Mouse (Mus musculus): ENCODE measurements at regions not wholly inside any gene's neighbourhood (a gene's known extent, or its start where the extent isn't known, plus 50 kb on each side); places are given as distances from the start of the nearest gene placed in this dataset.
"Not testable (repeated sequence)": the region's sequence is repeated elsewhere in the genome, so short reads cannot be mapped to it uniquely, and the experiment has no call there.

GRCm38 (mm10) chr6:6384441-6384840, 167.5 kb upstream of the Slc25a13 start:
- Histone ChIP-seq H3K4me3 (no peak overlapping the region), H3K4me1 (peaks cover 6% of the 10 kb centered on the region; the same call in 1 of the 2 replicates), H3K27ac (no peak overlapping the region), H3K36me3 (no peaks in the 10 kb centered on the region), H3K9ac (no peak overlapping the region), H3K4me2 (replicated peaks) (no peak overlapping the region), H3K9me3 (no peaks in the 10 kb centered on the region), H3K27me3 (replicated peaks) (no peaks in the 10 kb centered on the region)
- 75% methylated on average over 6 of the region's 6 CpGs for WGBS
- no peak for ATAC-seq (ENCODE audit: low FRiP score, low read depth)

- H3K4me3 ChIP-seq = no peak overlapping the region
- no peak overlapping the region for H3K4me2 ChIP-seq (replicated peaks)
- no peaks in the 10 kb centered on the region for H3K9me3 ChIP-seq
- no peak for ATAC-seq (ENCODE audit: low FRiP score, low read depth)
- H3K4me1 ChIP-seq = no peaks in the 10 kb centered on the region
- no peak overlapping the region for H3K27ac ChIP-seq
- no peaks in the 10 kb centered on the region for H3K27me3 ChIP-seq (replicated peaks)
- no peak overlapping the region for H3K9ac ChIP-seq
- 87% methylated on average over 3 of the region's 3 CpGs for WGBS
- no peaks in the 10 kb centered on the region for H3K36me3 ChIP-seq
Measured at GRCm38 (mm10) chr6:6372421-6372820, 155.4 kb upstream of the Slc25a13 start.

- Histone ChIP-seq H3K36me3 (no peaks in the 10 kb centered on the region), H3K4me3 (no peak overlapping the region), H3K27ac (no peak overlapping the region), H3K9ac (no peak overlapping the region), H3K9me3 (no peaks in the 10 kb centered on the region), H3K27me3 (replicated peaks) (no peaks in the 10 kb centered on the region), H3K4me1 (no peaks in the 10 kb centered on the region), H3K4me2 (replicated peaks) (no peak overlapping the region)
- ATAC-seq (ENCODE audit: low FRiP score, low read depth) = no peak
- WGBS = 76% methylated on average over 5 of the region's 5 CpGs
Measured at GRCm38 (mm10) chr6:6371444-6372093, 154.6 kb upstream of the Slc25a13 start.

- 72% methylated on average over 4 of the region's 4 CpGs for WGBS
- no peaks in the 10 kb centered on the region for H3K27me3 ChIP-seq (replicated peaks)
- H3K4me1 ChIP-seq = no peaks in the 10 kb centered on the region
- no peak overlapping the region for H3K27ac ChIP-seq
- H3K9ac ChIP-seq = no peak overlapping the region
- H3K4me2 ChIP-seq (replicated peaks) = no peak overlapping the region
- H3K4me3 ChIP-seq = no peak overlapping the region
- ATAC-seq (ENCODE audit: low FRiP score, low read depth) = no peak
- H3K36me3 ChIP-seq = no peaks in the 10 kb centered on the region
- no peaks in the 10 kb centered on the region for H3K9me3 ChIP-seq
Measured at GRCm38 (mm10) chr6:6364037-6364436, 147.1 kb upstream of the Slc25a13 start.

- Histone ChIP-seq H3K9me3 (no peaks in the 10 kb centered on the region), H3K4me2 (replicated peaks) (no peak overlapping the region), H3K27me3 (replicated peaks) (no peaks in the 10 kb centered on the region), H3K9ac (no peak overlapping the region), H3K27ac (no peak overlapping the region), H3K4me3 (no peak overlapping the region), H3K4me1 (no peaks in the 10 kb centered on the region), H3K36me3 (no peaks in the 10 kb centered on the region)
- WGBS = 82% methylated on average over 4 of the region's 4 CpGs
- no peak for ATAC-seq (ENCODE audit: low FRiP score, low read depth)
Measured at GRCm38 (mm10) chr6:6362678-6363354, 145.8 kb upstream of the Slc25a13 start.

- H3K36me3 ChIP-seq; H3K9ac ChIP-seq; ATAC-seq (ENCODE audit: low FRiP score, low read depth); H3K9me3 ChIP-seq; H3K27me3 ChIP-seq (replicated peaks); H3K4me1 ChIP-seq; H3K4me3 ChIP-seq; H3K27ac ChIP-seq; H3K4me2 ChIP-seq (replicated peaks): not testable (repeated sequence)
Measured at GRCm38 (mm10) chr6:6361181-6361580, 144.2 kb upstream of the Slc25a13 start.

- peak; percentile 65; the same call in 1 of the 2 replicates for ATAC-seq (ENCODE audit: low FRiP score, low read depth)
- Histone ChIP-seq H3K4me1 (no peaks in the 10 kb centered on the region), H3K27me3 (replicated peaks) (no peaks in the 10 kb centered on the region), H3K9me3 (no peaks in the 10 kb centered on the region), H3K4me2 (replicated peaks) (no peak overlapping the region), H3K9ac (no peak overlapping the region), H3K27ac (no peak overlapping the region), H3K36me3 (no peaks in the 10 kb centered on the region), H3K4me3 (no peak overlapping the region)
- WGBS = 49% methylated on average over 2 of the region's 2 CpGs
Measured at GRCm38 (mm10) chr6:6357477-6357876, 140.5 kb upstream of the Slc25a13 start.

- Histone ChIP-seq H3K4me2 (replicated peaks) (no peak overlapping the region), H3K9ac (no peak overlapping the region), H3K4me3 (no peak overlapping the region), H3K27me3 (replicated peaks) (no peaks in the 10 kb centered on the region), H3K4me1 (no peaks in the 10 kb centered on the region), H3K36me3 (no peaks in the 10 kb centered on the region), H3K27ac (no peak overlapping the region), H3K9me3 (no peaks in the 10 kb centered on the region)
- WGBS = 78% methylated on average over 6 of the region's 6 CpGs
- ATAC-seq (ENCODE audit: low FRiP score, low read depth) = no peak
Measured at GRCm38 (mm10) chr6:6356967-6357366, 140.0 kb upstream of the Slc25a13 start.

- Histone ChIP-seq H3K4me3 (no peak overlapping the region), H3K27me3 (replicated peaks) (no peaks in the 10 kb centered on the region), H3K4me1 (no peaks in the 10 kb centered on the region), H3K27ac (no peak overlapping the region), H3K9ac (no peak overlapping the region), H3K9me3 (no peaks in the 10 kb centered on the region), H3K4me2 (replicated peaks) (no peak overlapping the region), H3K36me3 (no peaks in the 10 kb centered on the region)
- ATAC-seq (ENCODE audit: low FRiP score, low read depth) = peak; percentile 56; the same call in 1 of the 2 replicates
- 61% methylated on average over 8 of the region's 8 CpGs for WGBS
Measured at GRCm38 (mm10) chr6:6335251-6335650, 118.3 kb upstream of the Slc25a13 start.

GRCm38 (mm10) chr6:6330271-6330670, 113.3 kb upstream of the Slc25a13 start:
- Histone ChIP-seq H3K27me3 (replicated peaks) (no peaks in the 10 kb centered on the region), H3K4me2 (replicated peaks) (no peak overlapping the region), H3K9ac (no peak overlapping the region), H3K9me3 (peaks cover 13% of the 10 kb centered on the region), H3K4me3 (no peak overlapping the region), H3K27ac (no peak overlapping the region), H3K4me1 (no peaks in the 10 kb centered on the region), H3K36me3 (no peaks in the 10 kb centered on the region)
- 100% methylated on average over 1 of the region's 1 CpGs for WGBS
- no peak for ATAC-seq (ENCODE audit: low FRiP score, low read depth)

- Histone ChIP-seq H3K27ac (no peak overlapping the region), H3K36me3 (no peaks in the 10 kb centered on the region), H3K4me2 (replicated peaks) (no peak overlapping the region), H3K4me3 (no peak overlapping the region), H3K4me1 (no peaks in the 10 kb centered on the region), H3K9ac (no peak overlapping the region), H3K27me3 (replicated peaks) (no peaks in the 10 kb centered on the region), H3K9me3 (peaks cover 13% of the 10 kb centered on the region)
- ATAC-seq (ENCODE audit: low FRiP score, low read depth) = no peak
- 65% methylated on average over 1 of the region's 1 CpGs for WGBS
Measured at GRCm38 (mm10) chr6:6325516-6325915, 108.5 kb upstream of the Slc25a13 start.

GRCm38 (mm10) chr6:6316725-6317124, 99.8 kb upstream of the Slc25a13 start:
- Histone ChIP-seq H3K9me3 (no peaks in the 10 kb centered on the region), H3K36me3 (no peaks in the 10 kb centered on the region), H3K9ac (no peak overlapping the region), H3K4me1 (no peaks in the 10 kb centered on the region), H3K27me3 (replicated peaks) (no peaks in the 10 kb centered on the region), H3K4me3 (no peak overlapping the region), H3K27ac (no peak overlapping the region), H3K4me2 (replicated peaks) (no peak overlapping the region)
- ATAC-seq (ENCODE audit: low FRiP score, low read depth) = no peak
- 78% methylated on average over 4 of the region's 4 CpGs for WGBS

- no peaks in the 10 kb centered on the region for H3K27me3 ChIP-seq (replicated peaks)
- no peak overlapping the region for H3K27ac ChIP-seq
- no peak overlapping the region for H3K4me2 ChIP-seq (replicated peaks)
- no peak for ATAC-seq (ENCODE audit: low FRiP score, low read depth)
- 91% methylated on average over 6 of the region's 6 CpGs for WGBS
- H3K36me3 ChIP-seq = no peaks in the 10 kb centered on the region
- no peak overlapping the region for H3K4me3 ChIP-seq
- no peak overlapping the region for H3K9ac ChIP-seq
- no peaks in the 10 kb centered on the region for H3K4me1 ChIP-seq
- no peaks in the 10 kb centered on the region for H3K9me3 ChIP-seq
Measured at GRCm38 (mm10) chr6:6313171-6313570, 96.2 kb upstream of the Slc25a13 start.
